Mouse (Mus musculus): ENCODE measurements at regions not wholly inside any gene's neighbourhood (a gene's known extent, or its start where the extent isn't known, plus 50 kb on each side); places are given as distances from the start of the nearest gene placed in this dataset.

- ATAC-seq (ENCODE audit: low read depth): no peak
- no peaks in the 10 kb centered on the region for H3K36me3 ChIP-seq (ENCODE audit: control insufficient read depth, insufficient read depth, low read length)
- WGBS: 80% methylated on average over 10 of the region's 10 CpGs
- H3K9me3 ChIP-seq (ENCODE audit: control insufficient read depth, low read length): 0 out of 2 replicates have a peak, but pooled peaks cover 2% of the 10 kb centered on the region
- no peak overlapping the region for H3K4me2 ChIP-seq (ENCODE audit: low read depth, low read length)
- H3K4me3 ChIP-seq (ENCODE audit: low read depth, low read length): no peak overlapping the region
- no peak overlapping the region for H3K27ac ChIP-seq (replicated peaks; ENCODE audit: low read depth, low read length)
- no peak for DNase-seq (ENCODE audit: low spot score)
- H3K27me3 ChIP-seq (replicated peaks; ENCODE audit: control insufficient read depth, insufficient read depth, low read length): no peaks in the 10 kb centered on the region
- no peak overlapping the region for H3K9ac ChIP-seq (ENCODE audit: low read depth, low read length)
- no peaks in the 10 kb centered on the region; the same call in 1 of the 2 replicates for H3K4me1 ChIP-seq (ENCODE audit: control insufficient read depth, insufficient read depth, low read length)
Observed at GRCm38 (mm10) chr4:153321085-153321484, 161.5 kb downstream of the Ajap1 start.

DNA sequence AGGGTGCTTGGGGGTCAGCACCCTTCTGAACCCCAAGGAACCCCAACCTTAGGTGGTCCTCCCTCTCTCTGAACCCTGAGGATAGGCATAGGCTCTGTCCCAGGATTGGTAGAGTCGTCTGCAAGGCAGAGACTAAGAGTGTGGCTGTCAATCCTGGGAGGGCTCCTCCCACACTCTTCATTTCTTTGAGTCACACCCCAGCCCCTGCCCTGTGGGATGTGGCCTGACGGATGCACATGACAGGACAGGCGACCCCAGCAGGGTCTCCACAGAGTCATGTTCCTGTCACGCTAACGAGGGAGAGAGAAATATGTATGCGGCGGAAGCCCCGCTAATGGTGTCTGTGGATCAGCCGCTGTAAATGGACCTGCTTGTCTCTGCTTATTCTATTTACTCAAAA is 162.0 kb downstream of the Ajap1 start:
- H3K4me3 ChIP-seq (ENCODE audit: low read depth, low read length): no peak overlapping the region
- no peaks in the 10 kb centered on the region for H3K36me3 ChIP-seq (ENCODE audit: control insufficient read depth, insufficient read depth, low read length)
- no peak overlapping the region for H3K9ac ChIP-seq (ENCODE audit: low read depth, low read length)
- no peaks in the 10 kb centered on the region for H3K27me3 ChIP-seq (replicated peaks; ENCODE audit: control insufficient read depth, insufficient read depth, low read length)
- no peak for ATAC-seq (ENCODE audit: low read depth)
- no peak for DNase-seq (ENCODE audit: low spot score)
- H3K4me2 ChIP-seq (ENCODE audit: low read depth, low read length): no peak overlapping the region
- no peak overlapping the region for H3K27ac ChIP-seq (replicated peaks; ENCODE audit: low read depth, low read length)
- H3K9me3 ChIP-seq (ENCODE audit: control insufficient read depth, low read length): 0 out of 2 replicates have a peak, but pooled peaks cover 2% of the 10 kb centered on the region
- 67% methylated on average over 9 of the region's 9 CpGs for WGBS
- H3K4me1 ChIP-seq (ENCODE audit: control insufficient read depth, insufficient read depth, low read length): no peaks in the 10 kb centered on the region; the same call in 1 of the 2 replicates

DNA sequence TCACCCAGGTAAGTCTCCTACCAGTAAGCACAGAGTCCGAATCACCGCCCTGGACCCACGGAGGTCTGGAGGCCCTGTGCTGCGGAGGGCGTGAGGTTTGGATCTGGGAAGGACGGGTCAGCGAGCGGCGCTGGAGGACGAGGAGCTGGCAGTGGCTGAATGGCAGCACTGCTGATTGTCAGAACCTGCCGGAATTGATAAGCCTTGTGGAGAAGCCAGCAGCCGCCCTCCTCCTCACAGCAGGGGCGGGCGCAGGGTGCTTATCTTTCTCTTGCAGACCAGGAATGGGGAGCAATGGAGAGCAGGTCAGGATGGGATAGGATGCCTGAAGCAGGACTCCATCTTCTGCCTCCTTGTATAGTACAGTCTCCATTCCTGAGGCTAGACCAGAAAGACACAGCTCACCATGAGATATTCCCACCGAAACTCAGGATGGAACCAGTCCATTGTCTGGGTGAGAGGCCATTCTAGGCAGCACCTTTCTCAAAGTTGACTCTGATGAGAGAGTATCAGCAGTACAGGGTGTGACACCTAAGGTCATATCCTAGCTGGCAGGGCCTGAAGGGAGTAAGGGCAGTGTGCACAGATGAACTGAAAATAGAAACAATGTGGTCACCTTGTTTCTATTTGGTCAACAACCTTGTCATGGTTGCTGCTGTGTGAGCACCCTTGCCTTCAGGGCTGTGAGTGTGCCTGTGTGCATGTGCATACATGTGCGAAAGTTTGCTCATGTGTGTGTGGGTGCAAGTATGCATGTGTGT is 165.5 kb downstream of the Ajap1 start:
- no peaks in the 10 kb centered on the region for H3K27me3 ChIP-seq (replicated peaks; ENCODE audit: control insufficient read depth, insufficient read depth, low read length)
- ATAC-seq (ENCODE audit: low read depth) (no peak), DNase-seq (ENCODE audit: low spot score) (no peak)
- H3K9ac ChIP-seq (ENCODE audit: low read depth, low read length): no peak overlapping the region
- no peak overlapping the region for H3K27ac ChIP-seq (replicated peaks; ENCODE audit: low read depth, low read length)
- H3K9me3 ChIP-seq (ENCODE audit: control insufficient read depth, low read length): 0 out of 2 replicates have a peak, but pooled peaks cover 2% of the 10 kb centered on the region
- H3K36me3 ChIP-seq (ENCODE audit: control insufficient read depth, insufficient read depth, low read length): no peaks in the 10 kb centered on the region
- no peaks in the 10 kb centered on the region for H3K4me1 ChIP-seq (ENCODE audit: control insufficient read depth, insufficient read depth, low read length)
- 77% methylated on average over 15 of the region's 16 CpGs for WGBS
- H3K4me3 ChIP-seq (ENCODE audit: low read depth, low read length): no peak overlapping the region
- no peak overlapping the region for H3K4me2 ChIP-seq (ENCODE audit: low read depth, low read length)

GRCm38 (mm10) chr4:153316519-153316918 is 166.1 kb downstream of the Ajap1 start:
- WGBS: 89% methylated on average over 4 of the region's 4 CpGs

GRCm38 (mm10) chr4:153313961-153314360 is 168.7 kb downstream of the Ajap1 start:
- H3K4me3 ChIP-seq (ENCODE audit: low read depth, low read length): no peak overlapping the region
- H3K9ac ChIP-seq (ENCODE audit: low read depth, low read length): no peak overlapping the region
- H3K9me3 ChIP-seq (ENCODE audit: control insufficient read depth, low read length): 0 out of 2 replicates have a peak, but pooled peaks cover 2% of the 10 kb centered on the region
- H3K27me3 ChIP-seq (replicated peaks; ENCODE audit: control insufficient read depth, insufficient read depth, low read length): no peaks in the 10 kb centered on the region
- H3K27ac ChIP-seq (replicated peaks; ENCODE audit: low read depth, low read length): no peak overlapping the region
- H3K36me3 ChIP-seq (ENCODE audit: control insufficient read depth, insufficient read depth, low read length): no peaks in the 10 kb centered on the region
- no peak overlapping the region for H3K4me2 ChIP-seq (ENCODE audit: low read depth, low read length)
- DNase-seq (ENCODE audit: low spot score) (no peak), ATAC-seq (ENCODE audit: low read depth) (no peak)
- no peaks in the 10 kb centered on the region for H3K4me1 ChIP-seq (ENCODE audit: control insufficient read depth, insufficient read depth, low read length)
- 78% methylated on average over 12 of the region's 12 CpGs for WGBS

More at GRCm38 (mm10) chr4:153316519-153316918, 166.1 kb downstream of the Ajap1 start:
- H3K27me3 ChIP-seq (replicated peaks; ENCODE audit: control insufficient read depth, insufficient read depth, low read length): no peaks in the 10 kb centered on the region
- H3K9ac ChIP-seq (ENCODE audit: low read depth, low read length): no peak overlapping the region
- DNase-seq (ENCODE audit: low spot score) (no peak), ATAC-seq (ENCODE audit: low read depth) (no peak)
- no peaks in the 10 kb centered on the region for H3K36me3 ChIP-seq (ENCODE audit: control insufficient read depth, insufficient read depth, low read length)
- no peak overlapping the region for H3K4me3 ChIP-seq (ENCODE audit: low read depth, low read length)
- no peak overlapping the region for H3K27ac ChIP-seq (replicated peaks; ENCODE audit: low read depth, low read length)
- H3K4me1 ChIP-seq (ENCODE audit: control insufficient read depth, insufficient read depth, low read length): no peaks in the 10 kb centered on the region
- no peak overlapping the region for H3K4me2 ChIP-seq (ENCODE audit: low read depth, low read length)
- H3K9me3 ChIP-seq (ENCODE audit: control insufficient read depth, low read length): 0 out of 2 replicates have a peak, but pooled peaks cover 2% of the 10 kb centered on the region

- H3K27me3 ChIP-seq (replicated peaks; ENCODE audit: control insufficient read depth, insufficient read depth, low read length): no peaks in the 10 kb centered on the region
Observed at GRCm38 (mm10) chr4:153311574-153311973, 171.0 kb downstream of the Ajap1 start.

DNA sequence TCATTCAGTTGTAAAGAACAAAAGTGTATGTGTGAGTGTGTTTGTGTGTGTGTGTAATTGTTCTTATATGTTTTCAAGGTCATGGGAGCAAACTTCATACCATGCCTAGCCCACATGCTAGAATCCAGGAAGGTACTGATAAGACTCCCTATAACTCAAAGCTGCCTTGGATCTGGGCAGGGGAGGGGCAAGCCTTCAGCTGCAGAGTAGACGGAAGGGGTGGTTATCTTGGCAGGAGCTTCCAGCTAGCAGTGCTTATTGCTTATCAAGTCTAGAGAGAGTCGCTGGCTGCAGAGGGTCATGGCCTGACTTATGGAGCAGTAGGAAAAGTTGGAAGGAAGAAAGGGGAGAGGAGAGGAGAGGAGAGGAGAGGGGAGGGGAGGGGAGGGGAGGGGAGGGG is 172.0 kb downstream of the Ajap1 start:
- no peak overlapping the region for H3K27ac ChIP-seq (replicated peaks; ENCODE audit: low read depth, low read length)
- H3K27me3 ChIP-seq (replicated peaks; ENCODE audit: control insufficient read depth, insufficient read depth, low read length): no peaks in the 10 kb centered on the region
- H3K9me3 ChIP-seq (ENCODE audit: control insufficient read depth, low read length): no peaks in the 10 kb centered on the region
- no peaks in the 10 kb centered on the region for H3K4me1 ChIP-seq (ENCODE audit: control insufficient read depth, insufficient read depth, low read length)
- DNase-seq (ENCODE audit: low spot score) (no peak), ATAC-seq (ENCODE audit: low read depth) (no peak)
- H3K4me2 ChIP-seq (ENCODE audit: low read depth, low read length): no peak overlapping the region
- no peaks in the 10 kb centered on the region for H3K36me3 ChIP-seq (ENCODE audit: control insufficient read depth, insufficient read depth, low read length)
- 31% methylated on average over 2 of the region's 2 CpGs for WGBS
- no peak overlapping the region for H3K9ac ChIP-seq (ENCODE audit: low read depth, low read length)
- H3K4me3 ChIP-seq (ENCODE audit: low read depth, low read length): no peak overlapping the region

More at GRCm38 (mm10) chr4:153311574-153311973, 171.0 kb downstream of the Ajap1 start:
- no peaks in the 10 kb centered on the region for H3K4me1 ChIP-seq (ENCODE audit: control insufficient read depth, insufficient read depth, low read length)
- no peak overlapping the region for H3K4me3 ChIP-seq (ENCODE audit: low read depth, low read length)
- H3K27ac ChIP-seq (replicated peaks; ENCODE audit: low read depth, low read length): no peak overlapping the region
- no peaks in the 10 kb centered on the region for H3K9me3 ChIP-seq (ENCODE audit: control insufficient read depth, low read length)
- 55% methylated on average over 5 of the region's 5 CpGs for WGBS
- DNase-seq (ENCODE audit: low spot score) (no peak), ATAC-seq (ENCODE audit: low read depth) (no peak)
- H3K4me2 ChIP-seq (ENCODE audit: low read depth, low read length): no peak overlapping the region
- no peaks in the 10 kb centered on the region for H3K36me3 ChIP-seq (ENCODE audit: control insufficient read depth, insufficient read depth, low read length)
- no peak overlapping the region for H3K9ac ChIP-seq (ENCODE audit: low read depth, low read length)

DNA sequence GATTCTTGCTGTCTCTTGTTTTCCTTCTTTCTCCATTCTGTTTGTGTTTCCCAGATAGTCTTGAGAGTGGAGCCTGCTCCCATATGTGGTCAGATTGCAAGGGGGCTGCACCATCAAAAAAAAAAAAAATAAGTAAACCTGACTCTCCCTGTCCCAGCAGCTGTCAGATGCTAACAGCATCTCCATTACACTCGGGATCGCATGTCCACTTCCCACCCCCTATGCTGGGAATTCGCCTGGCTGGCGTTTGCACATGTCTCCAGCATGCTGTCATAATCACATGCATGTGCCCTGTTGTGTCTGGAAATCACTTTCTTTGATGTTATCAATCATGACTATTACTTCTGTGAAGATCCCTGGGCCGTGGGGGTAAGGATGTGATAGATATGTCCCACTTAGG is 179.1 kb downstream of the Ajap1 start:
- Histone ChIP-seq H3K4me3 (ENCODE audit: low read depth, low read length) (no peak overlapping the region), H3K36me3 (ENCODE audit: control insufficient read depth, insufficient read depth, low read length) (no peaks in the 10 kb centered on the region), H3K27ac (replicated peaks; ENCODE audit: low read depth, low read length) (no peak overlapping the region), H3K9ac (ENCODE audit: low read depth, low read length) (no peak overlapping the region), H3K4me1 (ENCODE audit: control insufficient read depth, insufficient read depth, low read length) (no peaks in the 10 kb centered on the region), H3K27me3 (replicated peaks; ENCODE audit: control insufficient read depth, insufficient read depth, low read length) (no peaks in the 10 kb centered on the region), H3K9me3 (ENCODE audit: control insufficient read depth, low read length) (no peaks in the 10 kb centered on the region), H3K4me2 (ENCODE audit: low read depth, low read length) (no peak overlapping the region)
- DNase-seq (ENCODE audit: low spot score) (peak; percentile 55), ATAC-seq (ENCODE audit: low read depth) (no peak; the same call in 1 of the 2 replicates)
- 46% methylated on average over 5 of the region's 5 CpGs for WGBS

DNA sequence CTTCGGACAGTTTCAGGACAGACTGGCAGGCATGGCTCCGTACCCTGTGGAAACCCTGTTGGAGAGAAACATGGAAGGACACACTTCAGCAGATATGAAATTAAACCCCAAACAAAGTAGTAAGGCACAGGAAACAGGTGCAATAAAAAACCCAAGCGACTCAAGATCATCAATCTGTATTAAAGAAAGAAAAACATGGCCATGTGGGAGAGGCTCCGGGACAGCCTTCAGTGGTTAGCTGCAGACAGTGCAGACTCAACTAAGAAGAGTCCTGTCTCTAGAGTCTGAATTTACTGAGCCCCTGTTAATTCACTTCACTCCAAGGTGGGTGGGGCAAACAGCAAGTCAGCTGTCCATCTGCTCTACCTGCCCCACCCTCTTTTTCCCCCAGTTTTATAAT is 179.8 kb downstream of the Ajap1 start:
- 73% methylated on average over 4 of the region's 4 CpGs for WGBS
- Histone ChIP-seq H3K9me3 (ENCODE audit: control insufficient read depth, low read length) (no peaks in the 10 kb centered on the region), H3K4me1 (ENCODE audit: control insufficient read depth, insufficient read depth, low read length) (no peaks in the 10 kb centered on the region), H3K4me2 (ENCODE audit: low read depth, low read length) (no peak overlapping the region), H3K27ac (replicated peaks; ENCODE audit: low read depth, low read length) (no peak overlapping the region), H3K4me3 (ENCODE audit: low read depth, low read length) (no peak overlapping the region), H3K9ac (ENCODE audit: low read depth, low read length) (no peak overlapping the region), H3K27me3 (replicated peaks; ENCODE audit: control insufficient read depth, insufficient read depth, low read length) (no peaks in the 10 kb centered on the region), H3K36me3 (ENCODE audit: control insufficient read depth, insufficient read depth, low read length) (no peaks in the 10 kb centered on the region)
- no peak for DNase-seq (ENCODE audit: low spot score)
- ATAC-seq (ENCODE audit: low read depth): no peak
